Mouse (Mus musculus) cerebellum, adult 11 months (tissue): Measurements from ENCODE around the gene P4hb.
"Not testable (repeated sequence)": the region's sequence is repeated elsewhere in the genome, so short reads cannot be mapped to it uniquely, and the experiment has no call there.

Source experiments
- DNase-seq: peaks from one replicate; pipeline ENCODE4 v3.0.0; 2022

P4hb gene

DNA sequence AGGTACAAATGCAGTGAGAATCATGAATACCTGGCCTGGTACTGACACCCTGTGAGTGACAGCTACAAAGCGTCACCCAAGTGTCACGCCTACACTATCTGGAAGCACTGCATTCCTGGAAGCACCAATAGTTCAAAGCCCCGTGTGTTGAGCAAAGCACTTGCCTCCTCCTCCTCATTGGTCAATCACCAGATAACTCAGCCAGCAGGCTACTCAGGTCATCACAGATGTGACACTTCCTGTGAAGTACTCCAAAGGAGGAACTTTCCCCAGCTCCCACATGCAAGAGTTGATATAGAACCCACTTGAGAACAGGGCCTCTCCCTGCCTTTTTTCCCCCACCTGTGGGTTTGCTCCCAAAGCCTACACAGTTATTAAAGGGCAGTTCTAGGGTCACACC, 1.9 kb downstream of the P4hb start:
- DNase-seq: no peak

DNA sequence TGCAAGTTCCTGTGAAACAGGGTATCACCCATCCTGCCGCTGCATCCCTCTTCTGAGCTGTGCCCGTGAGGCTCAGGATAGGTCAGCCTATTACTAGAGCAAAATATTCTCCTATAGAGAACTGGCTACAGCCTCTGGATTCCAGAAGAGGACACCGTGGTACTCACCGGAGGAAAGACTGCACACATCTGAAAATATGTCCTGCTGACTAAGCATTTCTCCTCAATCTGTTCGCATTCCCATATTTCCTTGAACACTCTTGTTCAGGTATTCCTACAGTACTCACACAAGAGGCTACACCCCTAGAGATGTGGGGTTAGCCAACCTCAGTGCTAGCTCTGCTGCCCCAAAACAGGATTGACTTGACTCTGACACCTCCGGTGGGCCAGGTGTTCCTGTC, 4.7 kb downstream of the P4hb start:
- DNase-seq: no peak

- no peak for DNase-seq
Measured at GRCm38 (mm10) chr11:120565114-120565513, 7.9 kb downstream of the P4hb start.

DNA sequence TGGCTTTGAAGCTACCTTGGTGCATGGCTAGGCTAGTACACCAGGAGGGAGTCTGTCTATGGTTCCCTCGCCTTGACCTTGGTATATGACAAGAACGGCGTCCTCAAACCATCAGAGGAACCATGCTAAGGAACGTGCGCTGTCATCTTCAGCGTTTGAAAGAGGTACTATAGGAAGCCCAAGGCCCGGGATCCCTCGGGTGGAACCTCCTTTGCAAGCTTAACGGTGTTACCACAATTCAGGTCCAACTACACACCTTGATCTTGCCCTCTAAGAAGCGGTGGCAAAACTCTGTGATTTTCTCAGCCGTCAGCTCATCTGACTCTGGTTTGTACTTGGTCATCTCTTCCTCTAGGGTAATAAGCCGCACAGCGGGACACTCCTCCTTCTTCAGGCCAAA, 10.1 kb downstream of the P4hb start:
- no peak for DNase-seq

DNA sequence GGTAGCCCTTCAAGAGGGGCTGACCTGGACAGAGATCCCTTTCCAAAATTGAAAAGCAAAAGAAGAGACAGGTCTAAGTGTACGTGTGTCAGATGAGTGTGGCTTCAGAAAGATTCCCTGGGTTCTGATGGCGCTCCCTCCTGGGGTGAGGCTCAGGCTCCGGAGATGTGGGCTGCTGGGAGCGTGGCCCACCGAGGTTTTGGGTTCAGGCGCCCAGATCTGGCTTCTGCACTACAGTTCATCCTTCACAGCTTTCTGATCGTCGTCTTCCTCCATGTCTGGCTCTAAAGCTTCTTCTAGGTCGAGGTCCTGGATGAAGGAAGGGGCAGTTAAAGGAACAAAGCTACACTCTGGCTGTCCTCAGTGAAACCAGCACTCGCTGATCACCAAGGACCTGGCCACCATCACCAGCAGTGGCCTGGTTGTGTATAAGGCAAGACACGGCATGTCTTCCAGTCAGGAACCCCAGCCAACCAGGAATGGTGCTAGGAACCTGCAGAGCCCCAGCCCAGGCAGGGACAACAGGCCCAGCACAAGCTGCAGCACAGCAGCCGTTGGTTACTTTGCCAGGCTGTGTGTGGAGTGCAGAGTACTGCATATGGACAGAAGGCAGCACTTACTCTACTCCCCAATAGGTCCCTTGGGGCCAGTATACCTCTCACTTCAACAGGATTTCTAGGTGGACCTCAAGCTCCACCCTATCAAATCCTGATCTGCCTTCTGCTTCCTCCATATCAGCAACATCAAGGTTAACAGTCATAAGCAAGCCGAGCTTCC, 11.9 kb downstream of the P4hb start:
- DNase-seq: no peak

DNA sequence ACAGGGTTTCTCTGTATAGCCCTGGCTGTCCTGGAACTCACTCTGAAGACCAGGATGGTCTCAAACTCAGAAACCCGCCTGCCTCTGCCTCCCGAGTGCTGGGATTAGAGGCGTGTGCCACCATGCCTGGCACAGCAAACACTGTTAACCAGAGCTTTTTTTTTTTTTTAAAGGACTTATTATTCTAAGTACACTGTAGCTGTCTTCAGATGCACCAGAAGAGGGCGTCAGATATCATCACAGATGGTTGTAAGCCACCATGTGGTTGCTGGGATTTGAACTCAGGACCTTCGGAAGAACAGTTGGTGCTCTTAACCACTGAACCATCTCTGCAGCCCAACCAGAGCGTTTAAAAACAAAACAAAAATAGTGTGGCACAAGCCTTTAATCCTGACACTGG, 14.2 kb downstream of the P4hb start:
- DNase-seq: not testable (repeated sequence)

GRCm38 (mm10) chr11:120555260-120555659, 17.8 kb downstream of the P4hb start:
- DNase-seq: no peak

- DNase-seq: no peak
Measured at GRCm38 (mm10) chr11:120554834-120555233, 18.2 kb downstream of the P4hb start.

- DNase-seq: no peak
Measured at GRCm38 (mm10) chr11:120552736-120553135, 20.3 kb downstream of the P4hb start.

GRCm38 (mm10) chr11:120550810-120551440, 22.1 kb downstream of the P4hb start, which contains the start of gene Ppp1r27:
TSS of gene Ppp1r27 (minus strand) at chr11:120551132.
- no peak for DNase-seq

- DNase-seq: no peak
Measured at GRCm38 (mm10) chr11:120549986-120550809, 22.9 kb downstream of the P4hb start.

DNA sequence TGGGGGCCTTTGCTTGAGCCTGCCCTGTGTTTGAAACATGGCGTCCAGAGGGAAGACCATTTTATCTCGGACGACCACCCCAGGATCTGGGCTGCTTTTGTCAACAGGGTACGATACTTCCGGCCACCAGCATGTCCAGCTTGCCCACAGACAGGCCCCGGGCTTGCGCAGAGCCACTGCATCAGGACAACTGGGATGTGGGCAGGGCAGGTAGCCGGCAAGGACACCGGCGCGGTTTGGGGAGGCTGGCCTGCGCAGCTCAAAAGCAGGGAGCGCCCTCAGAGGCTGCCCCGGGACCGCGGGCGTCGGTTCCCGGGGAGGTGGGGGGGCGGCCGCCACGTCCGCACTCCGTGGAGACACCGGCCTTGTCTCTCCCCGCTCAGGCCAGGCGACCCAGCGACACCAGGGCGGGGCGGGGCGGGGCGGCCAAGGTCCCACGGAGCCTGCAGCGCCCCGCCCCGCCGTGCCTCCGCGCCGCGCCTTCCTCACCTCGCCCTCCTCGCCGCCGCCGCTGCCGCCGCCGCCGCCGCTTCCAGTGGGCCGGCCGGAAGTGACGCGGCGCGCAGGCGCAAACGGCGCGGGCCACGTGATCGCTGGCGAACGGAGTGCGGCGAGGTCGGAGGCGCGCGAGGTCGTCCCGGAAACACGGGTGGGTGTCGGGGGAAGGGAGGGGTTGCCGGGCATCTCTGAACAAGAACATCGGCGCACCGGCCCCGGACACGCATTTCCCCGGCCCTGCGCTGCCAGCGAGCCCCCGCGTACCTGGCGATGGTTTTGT, 23.7 kb downstream of the P4hb start, which contains the start of gene Mcrip1:
Mcrip1 (minus strand) TSS at position 560 of the 778 bp plus-strand sequence.
- DNase-seq: peak; percentile 90

GRCm38 (mm10) chr11:120548786-120549167, 24.3 kb downstream of the P4hb start:
- no peak for DNase-seq

- no peak for DNase-seq
Measured at GRCm38 (mm10) chr11:120548214-120548613, 24.8 kb downstream of the P4hb start.

GRCm38 (mm10) chr11:120547469-120547868, 25.6 kb downstream of the P4hb start:
- no peak for DNase-seq

GRCm38 (mm10) chr11:120545964-120546363, 27.1 kb downstream of the P4hb start:
- no peak for DNase-seq

GRCm38 (mm10) chr11:120542376-120542775, 30.7 kb downstream of the P4hb start:
- no peak for DNase-seq

DNA sequence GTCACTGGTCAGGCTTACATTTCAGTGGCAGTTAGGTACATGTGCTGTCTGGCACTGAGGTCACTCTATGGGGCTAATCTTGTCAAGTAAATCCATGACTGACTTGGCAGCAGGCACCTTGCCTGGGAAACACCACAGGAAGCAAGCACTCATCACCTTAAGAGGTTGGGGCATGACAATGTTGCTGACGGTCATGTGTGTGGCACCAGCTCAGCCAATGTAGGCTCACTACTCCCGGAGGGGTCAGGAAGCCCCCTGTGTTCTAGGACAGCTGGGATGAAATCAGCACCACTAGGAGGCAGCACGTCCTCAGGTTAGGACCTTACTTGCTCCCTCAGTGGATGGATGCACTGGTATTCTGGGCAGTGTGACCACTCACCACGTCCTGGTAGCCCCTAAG, 31.1 kb downstream of the P4hb start:
- no peak for DNase-seq

DNA sequence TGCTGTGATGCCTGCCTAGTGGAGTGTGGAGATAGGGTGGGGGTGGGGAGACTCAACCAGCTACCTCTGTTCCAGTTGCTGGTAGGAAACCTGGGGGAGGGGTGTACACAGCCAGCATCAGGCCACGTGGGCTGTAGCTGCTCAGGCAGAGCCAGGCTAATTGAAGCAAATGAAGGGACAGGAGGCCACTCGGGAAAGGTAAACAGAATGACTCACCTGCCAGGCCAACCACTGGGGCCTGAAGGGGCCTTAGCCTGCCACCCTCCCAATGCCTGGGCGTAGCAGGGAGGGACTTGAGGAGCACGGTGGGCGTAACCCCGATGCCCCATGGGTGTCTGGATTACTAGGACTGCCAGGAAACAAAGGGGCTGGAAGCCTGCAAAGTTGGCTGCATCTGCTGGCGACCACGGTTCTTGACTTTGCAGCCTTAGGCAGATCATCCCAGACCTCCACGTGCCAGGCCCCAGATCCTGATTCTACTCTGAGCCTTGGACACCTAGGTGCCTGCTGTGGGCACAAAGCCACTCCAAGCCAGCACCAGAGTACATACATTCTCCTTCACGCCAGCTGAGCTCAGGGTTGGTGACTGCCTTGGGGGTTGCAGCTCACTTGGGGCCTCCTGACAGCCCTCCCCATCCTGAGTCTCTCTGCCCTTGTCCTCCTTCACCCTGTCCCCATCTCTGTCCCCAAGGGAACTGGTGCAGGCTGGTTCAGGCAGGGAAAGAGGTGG, 33.6 kb downstream of the P4hb start:
- DNase-seq: no peak

DNA sequence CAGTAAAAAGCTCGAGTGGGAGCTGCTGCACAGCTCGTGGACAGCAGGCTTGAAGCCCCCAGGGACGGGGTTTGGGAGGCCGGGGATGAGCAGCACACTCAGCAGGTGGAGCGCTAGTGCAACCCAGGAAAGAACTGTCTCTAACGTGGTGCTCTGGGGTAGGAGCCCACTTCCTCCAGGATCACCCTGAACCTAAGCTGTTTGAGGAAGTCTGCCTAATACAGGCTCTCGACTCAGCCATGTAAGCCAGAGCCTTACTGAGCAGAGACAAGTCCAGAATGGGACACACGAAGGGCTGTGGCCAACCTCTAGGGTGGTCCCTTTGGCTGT, 34.1 kb downstream of the P4hb start:
- no peak for DNase-seq

DNA sequence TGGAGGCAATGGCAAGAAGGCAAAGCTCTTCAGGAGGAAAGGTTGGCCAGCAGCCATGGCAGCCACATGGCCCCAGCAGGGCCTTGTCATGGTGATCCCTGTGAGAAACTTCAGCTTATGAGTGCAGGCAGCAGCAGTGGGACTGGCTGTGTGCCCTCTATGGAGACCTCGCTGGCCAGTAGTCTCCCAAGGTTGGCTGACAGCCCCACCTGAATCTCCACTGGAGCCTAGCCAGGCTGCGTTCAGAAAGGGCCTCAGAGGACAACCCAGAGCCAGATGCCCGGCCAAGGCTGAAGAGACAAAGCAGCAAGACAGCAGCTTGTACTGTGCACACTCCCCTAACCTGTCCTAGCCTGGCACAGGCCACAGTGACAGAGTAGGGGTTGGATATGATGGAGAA, 34.6 kb downstream of the P4hb start:
- peak; percentile 83 for DNase-seq

GRCm38 (mm10) chr11:120535804-120536203, 37.2 kb downstream of the P4hb start:
- DNase-seq: no peak
